ENCODE assay signal across 11 mouse cellular contexts in genomic region chr2:91081775-91082695, GRCm38 (mm10). TPM values are rescaled to one million over a fixed set of nuclear protein-coding genes. Genes with fewer than 3 reads are reported as not detected.
DNase-seq lines count a peak whose midpoint lies in the region; ATAC-seq and TF ChIP-seq lines count a peak whose summit lies in the region.
"Had no signal": no experiment of that assay in that cellular context is flagged by ENCODE, and none has a peak within 500 bp of the region (broad histone marks: within the 10 kb centered on the region; RNA-seq: fewer than 3 reads in every experiment).

Spi1 (plus strand) TSS chr2:91082390.

- no peaks in the 10 kb centered on the region for H3K36me3 ChIP-seq in heart, embryonic 15.5 days
- H3K36me3 ChIP-seq in testis, adult 2 months (ENCODE audit: control insufficient read depth, insufficient read depth, low read length), result no peaks in the 10 kb centered on the region
- no peaks in the 10 kb centered on the region for H3K36me3 ChIP-seq in small intestine, adult 2 months (ENCODE audit: control insufficient read depth, insufficient read depth, low read length)
- H3K36me3 ChIP-seq in midbrain, embryonic 14.5 days (ENCODE audit: control insufficient read depth, insufficient read depth, low read length), result no peaks in the 10 kb centered on the region

- no peak within 1 kb of the TSS for H3K4me2 ChIP-seq in heart, embryonic 15.5 days
- no peak within 1 kb of the TSS for H3K4me2 ChIP-seq in midbrain, embryonic 14.5 days (ENCODE audit: low read length)

- H3K4me1 ChIP-seq in heart, embryonic 15.5 days (replicated peaks), result peaks cover 18% of the 10 kb centered on the region
- peaks cover 18% of the 10 kb centered on the region for H3K4me1 ChIP-seq in testis, adult 2 months (ENCODE audit: control insufficient read depth, insufficient read depth, low read length)
- H3K4me1 ChIP-seq in small intestine, adult 2 months (ENCODE audit: control insufficient read depth, insufficient read depth, insufficient read length, low read length), result peaks cover 9% of the 10 kb centered on the region; the same call in 1 of the 2 replicates
- no peaks in the 10 kb centered on the region for H3K4me1 ChIP-seq in midbrain, embryonic 14.5 days (ENCODE audit: control insufficient read depth, insufficient read depth, low read length)

- H3K27ac ChIP-seq in heart, embryonic 15.5 days, result 0 out of 2 replicates have a peak within 1 kb of the TSS, but pooled peaks have one; percentile 36
- H3K27ac ChIP-seq in testis, adult 2 months (ENCODE audit: control insufficient read depth, insufficient read depth, low read depth, low read length), result peak within 1 kb of the TSS; percentile 40; the same call in 1 of the 2 replicates
- peak within 1 kb of the TSS; percentile 82 for H3K27ac ChIP-seq in small intestine, adult 2 months (ENCODE audit: insufficient read depth, low read depth, low read length)
- H3K27ac ChIP-seq in midbrain, embryonic 14.5 days (replicated peaks; ENCODE audit: low read depth, low read length), result no peak within 1 kb of the TSS

- WGBS in heart, embryonic 15.5 days, result 78% methylated on average over 13 of the region's 13 CpGs
- 68% methylated on average over 13 of the region's 13 CpGs for WGBS in small intestine, adult 2 months
- WGBS in midbrain, embryonic 14.5 days, result 84% methylated on average over 13 of the region's 13 CpGs

- TF ChIP-seq CTCF in testis, adult 2 months (IDR thresholded peaks at IDR 0.05; ENCODE audit: control insufficient read depth, insufficient read depth, insufficient replicate concordance, low read depth, low read length), result no peak
- no peak for TF ChIP-seq CTCF in small intestine, adult 2 months (IDR thresholded peaks at IDR 0.05; ENCODE audit: extremely low read depth, insufficient read length, insufficient replicate concordance, low read depth, low read length)

- DNase-seq in heart, postnatal 4 days, result no peak
- no peak for DNase-seq in testis, postnatal 10 days (ENCODE audit: low spot score)
- DNase-seq in gastrocnemius, adult 8-10 months (ENCODE audit: low spot score in 2 of 2), result no peak
- DNase-seq in midbrain, embryonic 14.5 days, result no peak
- DNase-seq: cerebellum, postnatal 10 days; kidney, adult 9 months; left cerebral cortex, postnatal 4 days had no signal

- H3K9me3 ChIP-seq in heart, embryonic 15.5 days (replicated peaks), result no peaks in the 10 kb centered on the region
- no peaks in the 10 kb centered on the region for H3K9me3 ChIP-seq in midbrain, embryonic 14.5 days (ENCODE audit: control insufficient read depth, low read length)

- no peak for TF ChIP-seq POLR2A in testis, adult 2 months (IDR thresholded peaks at IDR 0.05; ENCODE audit: control insufficient read depth, low read depth, low read length)
- no peak for TF ChIP-seq POLR2A in small intestine, adult 2 months (IDR thresholded peaks at IDR 0.05; ENCODE audit: low read depth, low read length)

- no peak within 1 kb of the TSS for H3K4me3 ChIP-seq in heart, embryonic 15.5 days
- no peak within 1 kb of the TSS for H3K4me3 ChIP-seq in testis, adult 2 months (ENCODE audit: control insufficient read depth, low read depth, low read length)
- peak within 1 kb of the TSS; percentile 44 for H3K4me3 ChIP-seq in small intestine, adult 2 months (ENCODE audit: low read depth, low read length)
- H3K4me3 ChIP-seq in midbrain, embryonic 14.5 days (replicated peaks; ENCODE audit: low read depth, low read length), result no peak within 1 kb of the TSS

- no peaks in the 10 kb centered on the region for H3K27me3 ChIP-seq in heart, embryonic 15.5 days
- no peaks in the 10 kb centered on the region; the same call in 1 of the 2 replicates for H3K27me3 ChIP-seq in testis, adult 2 months (ENCODE audit: control insufficient read depth, insufficient read depth, low read length)
- H3K27me3 ChIP-seq in small intestine, adult 2 months (ENCODE audit: control insufficient read depth, insufficient read depth, low read length), result no peaks in the 10 kb centered on the region
- H3K27me3 ChIP-seq in midbrain, embryonic 14.5 days (ENCODE audit: control insufficient read depth, insufficient read depth, low read length), result no peaks in the 10 kb centered on the region

- no peak within 1 kb of the TSS for H3K9ac ChIP-seq in heart, embryonic 15.5 days
- H3K9ac ChIP-seq in midbrain, embryonic 14.5 days (replicated peaks; ENCODE audit: low read length), result no peak within 1 kb of the TSS

- no peak for ATAC-seq in heart, embryonic 15.5 days (replicated peaks; ENCODE audit: insufficient number of reproducible peaks, insufficient read depth, low FRiP score, low read depth)
- ATAC-seq in hematopoietic stem cell, adult 5-6 weeks (replicated peaks in 1 of 2; ENCODE audit: insufficient read depth in 1 of 2, low FRiP score in 2 of 2, low TSS enrichment in 1 of 2, low read depth in 1 of 2, poor library complexity in 2 of 2, severe bottlenecking in 2 of 2), result no peak
- no peak for ATAC-seq in midbrain, embryonic 14.5 days (ENCODE audit: low FRiP score, low TSS enrichment)

RNA-seq across cellular contexts. Expression of gene Spi1, which starts in this region (rescaled TPM):
- polyA plus RNA-seq in heart, embryonic 15.5 days (2015; fragmentation: Nextera tagmentation; extraction: Ambion mirVana), result 3.9 and 8.6 TPM in 2 replicates
- total RNA-seq in heart, postnatal 4 days (2021), result 1 to 10 TPM; 2.7 to 3.5 TPM
- polyA plus RNA-seq in testis, adult 2 months (2012; rRNA removed), result 2.5 and 2.9 TPM in 2 replicates
- total RNA-seq in hematopoietic stem cell, adult 5-6 weeks (2017), result 58.4 and 63.2 TPM in 2 replicates
- 20.3 and 28.8 TPM in 2 replicates for polyA plus RNA-seq in small intestine, adult 2 months (2012; rRNA removed)
- under 1 TPM in 3 of 4 experiments, not detected in 1; 0.40 to 0.56 (median 0.44) TPM for total RNA-seq in gastrocnemius, adult 8-10 months (2022)
- 1.2 and 2.4 TPM in 2 replicates for polyA plus RNA-seq in midbrain, embryonic 14.5 days (2014; fragmentation: Nextera tagmentation; extraction: Ambion mirVana)

Comparison
In these comparisons a context has a peak if more than half of its experiments do, and no peak if none do; other contexts are left out.
1. RNA of gene Spi1 (total RNA-seq): 58.4 to 63.2 TPM in hematopoietic stem cell, adult 5-6 weeks; 2.7 to 3.5 TPM in heart, postnatal 4 days and 0.40 to 0.56 TPM in gastrocnemius, adult 8-10 months; every median in the first group is over 10 times any median in the second.